Comparison of ENCODE assay signal across 19 mouse cellular contexts in the genomic region with DNA sequence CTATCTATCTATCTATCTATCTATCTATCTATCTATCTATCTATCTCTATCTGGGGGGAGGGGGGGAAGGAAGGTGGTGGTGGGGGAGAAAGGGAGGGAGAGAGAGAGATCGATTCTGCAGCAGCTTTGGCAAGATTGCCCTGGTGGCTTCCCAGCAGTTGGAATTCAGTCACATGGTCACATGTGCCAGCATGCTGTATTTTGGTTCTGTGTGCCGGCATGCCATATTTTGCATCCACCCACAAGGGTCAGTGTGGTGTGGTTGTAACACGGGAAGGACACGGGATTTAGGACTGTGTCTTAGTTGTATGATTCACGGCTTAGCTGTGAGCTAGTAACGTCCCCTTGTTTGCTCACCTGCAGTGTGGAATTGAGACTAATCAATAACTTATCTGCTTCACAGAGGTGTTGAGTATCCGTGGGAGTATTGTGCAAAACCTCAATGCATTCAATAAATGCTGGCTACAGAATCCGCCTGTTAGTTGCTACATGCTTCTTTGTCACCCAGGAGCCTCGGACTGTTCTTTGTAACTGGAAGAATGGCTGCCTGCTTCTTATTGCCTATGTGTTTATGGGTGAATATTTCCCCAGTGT. TPM values are rescaled to one million over a fixed set of nuclear protein-coding genes. Genes with fewer than 3 reads are reported as not detected.
"Had no signal": no experiment of that assay in that cellular context is flagged by ENCODE, and none has a peak within 500 bp of the region (broad histone marks: within the 10 kb centered on the region; RNA-seq: fewer than 3 reads in every experiment).

No protein-coding gene starts in this region.

- H3K9me3 ChIP-seq: kidney, embryonic 15.5 days; liver, embryonic 13.5 days; midbrain, embryonic 13.5 days; neural tube, embryonic 12.5 days; neural tube, embryonic 15.5 days had no signal

- H3K4me3 ChIP-seq: kidney, embryonic 15.5 days; left cerebral cortex, adult 2 months; liver, embryonic 13.5 days; midbrain, embryonic 13.5 days; neural tube, embryonic 12.5 days; neural tube, embryonic 15.5 days had no signal

- H3K4me2 ChIP-seq: kidney, embryonic 15.5 days; liver, embryonic 13.5 days; lung, embryonic 14.5 days; midbrain, embryonic 13.5 days; neural tube, embryonic 12.5 days; neural tube, embryonic 15.5 days had no signal

- H3K4me1 ChIP-seq: liver, embryonic 13.5 days; midbrain, embryonic 13.5 days; neural tube, embryonic 12.5 days; neural tube, embryonic 15.5 days had no signal

- H3K27ac ChIP-seq: kidney, embryonic 15.5 days; left cerebral cortex, adult 2 months; liver, embryonic 13.5 days; macrophage; midbrain, embryonic 13.5 days; neural tube, embryonic 12.5 days; neural tube, embryonic 15.5 days had no signal

- H3K27me3 ChIP-seq: kidney, embryonic 15.5 days; liver, embryonic 13.5 days; midbrain, embryonic 13.5 days; neural tube, embryonic 12.5 days; neural tube, embryonic 15.5 days had no signal

- H3K9ac ChIP-seq: kidney, embryonic 15.5 days; liver, embryonic 13.5 days; lung, embryonic 14.5 days; midbrain, embryonic 13.5 days; neural tube, embryonic 12.5 days; neural tube, embryonic 15.5 days had no signal

- ATAC-seq: lung, postnatal 0 days; midbrain, embryonic 13.5 days had no signal

- DNase-seq: kidney, adult 2 months; kidney, postnatal 10 days; kidney, postnatal 36 days; layer of hippocampus, postnatal 36 days; liver, embryonic 13.5 days; lung, embryonic 14.5 days; right cerebral cortex, adult 18-20 months; right cerebral cortex, postnatal 14 days; spleen, adult 18-20 months; thymus, adult 2 months; thymus, postnatal 14 days; thymus, postnatal 4 days had no signal

RNA-seq across cellular contexts. Expression of gene Inha, which starts 31.8 kb away (rescaled TPM):
- polyA plus RNA-seq: macrophage had no signal

RNA-seq across cellular contexts. Expression of gene Obsl1, which starts 32.4 kb away (rescaled TPM):
- polyA plus RNA-seq: macrophage had no signal

RNA-seq across cellular contexts. Expression of gene Tmem198, which starts 59.4 kb away (rescaled TPM):
- polyA plus RNA-seq: macrophage had no signal
